Mouse (Mus musculus) urinary bladder, postnatal 0 days (tissue): Measurements from ENCODE around the gene Mus81. TPM values are rescaled to one million over a fixed set of nuclear protein-coding genes. Genes with fewer than 3 reads are reported as not detected.

ENCODE experiments used
- polyA plus RNA-seq: library from polyadenylated mRNA; unstranded; fragments of >200 nt; fragmentation: Nextera tagmentation; extraction: Ambion mirVana; gene quantifications from 2 replicates; pipeline ENCODE4 v1.2.1, GENCODE M21; 2015

Mus81 gene
- 23.1 and 28.7 TPM in 2 replicates for polyA plus RNA-seq

GRCm38 (mm10) chr19:5487768-5488550 lies at the start of gene Mus81:
Mus81 (minus strand) TSS chr19:5488402.

GRCm38 (mm10) chr19:5510031-5511026 lies 22.1 kb upstream of the Mus81 start, which contains the start of gene Snx32:
Snx32 (minus strand) TSS chr19:5510538.

DNA sequence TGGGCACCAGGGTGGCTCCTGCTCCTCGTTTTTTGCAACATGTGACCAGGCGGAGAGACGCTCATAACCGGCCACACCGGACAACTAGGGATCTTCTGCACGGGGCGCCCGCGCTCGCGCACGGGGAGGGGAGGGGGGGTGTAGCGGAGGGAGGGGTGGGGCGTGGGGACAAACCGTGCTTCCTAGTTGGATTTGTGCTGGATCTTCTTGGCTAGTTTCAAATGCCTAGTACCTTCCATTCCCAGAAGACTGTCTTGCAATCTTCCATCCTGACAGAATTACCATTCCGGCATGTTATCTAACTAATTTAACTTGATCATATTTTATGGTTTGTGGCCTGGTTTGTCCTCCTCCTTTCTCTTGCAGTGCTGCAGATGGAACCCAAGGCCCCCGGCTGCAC lies 15.5 kb upstream of the Mus81 start, which contains the start of gene 1700020D05Rik:
TSS of gene 1700020D05Rik (minus strand) at position 101 of the 400 bp plus-strand sequence.

GRCm38 (mm10) chr19:5490313-5490897 lies 2.2 kb upstream of the Mus81 start, which contains the start of gene Cfl1:
Cfl1 (plus strand) TSS chr19:5490455.

DNA sequence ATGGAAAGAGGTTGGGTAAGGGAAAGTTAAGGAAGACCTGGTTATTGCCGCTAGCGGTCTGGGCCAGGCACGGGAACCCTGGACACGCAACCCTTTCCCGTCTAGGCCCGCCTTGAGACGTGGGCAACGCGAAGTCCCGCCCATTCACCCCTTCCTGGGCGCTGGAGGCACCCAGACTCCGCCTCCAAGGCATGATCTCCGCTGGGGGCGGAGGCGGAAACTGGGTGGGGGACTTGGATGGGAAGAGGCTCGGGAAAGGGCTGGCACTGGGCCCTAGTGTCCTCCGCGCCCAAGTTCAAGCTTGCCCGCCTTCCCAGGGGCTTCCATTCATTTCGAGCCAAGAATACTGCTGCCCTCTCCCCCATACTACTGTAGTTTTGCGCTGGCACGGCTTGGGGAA lies 14.5 kb downstream of the Mus81 start, which contains the start of gene Efemp2:
TSS of gene Efemp2 (plus strand) at position 235 of the 400 bp plus-strand sequence.

DNA sequence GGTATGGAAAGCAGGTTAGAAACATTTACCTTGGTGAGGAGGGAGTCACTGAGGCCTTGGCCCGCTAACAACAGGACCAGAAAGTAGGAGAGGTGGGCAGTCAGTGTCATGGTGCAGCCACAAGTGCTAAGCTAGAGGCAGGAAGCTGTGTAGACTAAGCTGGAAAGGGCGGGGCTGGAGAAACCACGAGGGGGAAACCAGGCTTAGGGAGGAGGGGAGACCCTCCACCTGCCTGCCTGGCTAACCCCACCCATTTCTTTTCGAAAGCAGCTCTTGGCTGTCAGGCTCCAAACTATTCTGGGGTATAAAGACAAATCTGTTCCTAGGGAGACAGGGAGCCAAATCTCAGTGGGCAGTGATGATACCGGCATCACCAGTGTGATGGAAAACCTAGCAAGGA lies 19.8 kb downstream of the Mus81 start, which contains the start of gene Ctsw:
TSS of gene Ctsw (minus strand) at position 134 of the 400 bp plus-strand sequence.

GRCm38 (mm10) chr19:5460465-5460911 lies 27.7 kb downstream of the Mus81 start, which contains the start of gene Fibp:
Fibp (plus strand) TSS chr19:5460615.

GRCm38 (mm10) chr19:5457746-5458442 lies 30.3 kb downstream of the Mus81 start, which contains the start of gene Ccdc85b:
Ccdc85b (minus strand) TSS chr19:5457894.

DNA sequence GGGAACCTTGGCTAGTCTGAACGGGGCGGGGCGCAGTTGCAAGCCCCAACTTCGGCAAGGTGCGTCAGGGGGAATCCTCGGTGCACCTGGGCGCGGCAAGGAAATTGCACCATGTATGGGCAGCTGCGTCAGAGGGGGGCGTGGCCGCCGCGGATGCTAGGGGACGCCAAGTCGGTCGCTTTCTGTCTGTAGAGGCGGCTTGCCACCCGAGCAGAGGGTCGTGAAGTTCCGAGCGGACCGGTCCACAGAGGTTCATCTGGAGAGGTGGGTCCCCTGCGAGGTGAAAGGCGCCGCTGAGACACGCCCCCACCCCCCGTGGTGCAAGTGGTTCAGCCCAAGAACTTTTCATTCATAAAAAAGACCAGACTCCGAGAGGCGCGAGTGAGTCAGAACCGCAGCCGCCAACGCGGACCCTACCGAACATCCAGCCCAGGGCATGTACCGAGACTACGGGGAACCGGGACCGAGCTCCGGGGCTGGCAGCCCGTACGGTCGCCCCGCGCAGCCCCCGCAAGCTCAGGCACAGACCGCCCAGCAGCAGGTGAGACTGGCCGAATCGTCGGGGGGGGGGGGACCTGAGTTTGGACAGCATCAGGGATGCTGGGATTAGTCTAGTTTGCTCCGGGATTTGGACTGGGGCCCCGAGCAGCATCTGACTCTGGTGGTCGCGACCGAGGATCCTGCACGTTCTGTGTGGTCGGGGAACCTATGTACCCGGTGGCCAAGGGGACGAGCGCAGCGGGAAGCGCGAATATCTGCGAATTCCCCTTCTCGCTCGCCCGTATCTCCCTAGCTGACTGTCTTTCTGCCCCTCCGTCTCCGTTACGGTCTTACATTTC lies 40.5 kb downstream of the Mus81 start, which contains the start of gene Fosl1:
TSS of gene Fosl1 (plus strand) at position 33 of the 839 bp plus-strand sequence.

Other genes starting within 250 kb of the Mus81 start
- gene Pacs1, start 215.3 kb downstream of the Mus81 start, polyA plus RNA-seq = 8.8 and 10.0 TPM in 2 replicates
- 155 and 159 TPM in 2 replicates for gene Sf3b2, start 192.9 kb downstream of the Mus81 start, polyA plus RNA-seq
- 0.33 and 0.35 TPM in 2 replicates for gene Gal3st3, start 190.1 kb downstream of the Mus81 start, polyA plus RNA-seq
- gene Catsper1, start 152.7 kb downstream of the Mus81 start, polyA plus RNA-seq = not detected in 2 replicates
- gene Cst6, start 138.8 kb downstream of the Mus81 start, polyA plus RNA-seq = 5.3 and 6.6 TPM in 2 replicates
- gene Eif1ad, start 121.7 kb downstream of the Mus81 start, polyA plus RNA-seq = 25.2 and 27.2 TPM in 2 replicates
- 266 and 286 TPM in 2 replicates for gene Banf1, start 121.2 kb downstream of the Mus81 start, polyA plus RNA-seq
- 33.0 and 39.0 TPM in 2 replicates for gene Sart1, start 99.7 kb downstream of the Mus81 start, polyA plus RNA-seq
- not detected in 2 replicates for gene Tsga10ip, start 85.9 kb downstream of the Mus81 start, polyA plus RNA-seq
- 234 and 246 TPM in 2 replicates for gene Drap1, start 63.4 kb downstream of the Mus81 start, polyA plus RNA-seq
- gene AI837181, start 63.3 kb downstream of the Mus81 start, polyA plus RNA-seq = 45.6 and 53.5 TPM in 2 replicates
- gene Fosl1, start 40.9 kb downstream of the Mus81 start, polyA plus RNA-seq = 0.61 and 1.6 TPM in 2 replicates
- gene Ccdc85b, start 30.5 kb downstream of the Mus81 start, polyA plus RNA-seq = 15.1 and 16.5 TPM in 2 replicates
- 78.4 and 88.2 TPM in 2 replicates for gene Fibp, start 27.8 kb downstream of the Mus81 start, polyA plus RNA-seq
- gene Ctsw, start 19.9 kb downstream of the Mus81 start, polyA plus RNA-seq = 0.16 and 0.62 TPM in 2 replicates
- gene Efemp2, start 14.4 kb downstream of the Mus81 start, polyA plus RNA-seq = 118 and 128 TPM in 2 replicates
- 1,724 and 1,857 TPM in 2 replicates for gene Cfl1, start 2.1 kb upstream of the Mus81 start, polyA plus RNA-seq
- 0.27 TPM in 1 of 2 replicates, not detected in the other for gene 1700020D05Rik, start 15.4 kb upstream of the Mus81 start, polyA plus RNA-seq
- gene Snx32, start 22.1 kb upstream of the Mus81 start, polyA plus RNA-seq = 4.8 and 6.5 TPM in 2 replicates
- gene Ovol1, start 72.2 kb upstream of the Mus81 start, polyA plus RNA-seq = 2.6 and 3.4 TPM in 2 replicates
- 6.1 and 6.2 TPM in 2 replicates for gene Ap5b1, start 79.6 kb upstream of the Mus81 start, polyA plus RNA-seq
- 45.5 and 58.5 TPM in 2 replicates for gene Rnaseh2c, start 113.5 kb upstream of the Mus81 start, polyA plus RNA-seq
- 31.9 and 33.2 TPM in 2 replicates for gene Kat5, start 121.8 kb upstream of the Mus81 start, polyA plus RNA-seq
- gene Rela, start 149.1 kb upstream of the Mus81 start, polyA plus RNA-seq = 38.5 and 43.5 TPM in 2 replicates
- gene Sipa1, start 175.3 kb upstream of the Mus81 start, polyA plus RNA-seq = 14.1 and 14.4 TPM in 2 replicates
- gene Map3k11, start 200.3 kb upstream of the Mus81 start, polyA plus RNA-seq = 11.8 and 12.4 TPM in 2 replicates
- gene Pcnx3, start 200.5 kb upstream of the Mus81 start, polyA plus RNA-seq = 8.9 and 9.8 TPM in 2 replicates
- 0.33 and 0.46 TPM in 2 replicates for gene Kcnk7, start 216.0 kb upstream of the Mus81 start, polyA plus RNA-seq
- 120 and 126 TPM in 2 replicates for gene Ehbp1l1, start 237.9 kb upstream of the Mus81 start, polyA plus RNA-seq
- 52.4 and 60.2 TPM in 2 replicates for gene Fam89b, start 241.3 kb upstream of the Mus81 start, polyA plus RNA-seq